Mouse (Mus musculus) MN1 (cell line): ENCODE measurements around the gene Slc15a3.

ENCODE experiments used
- DNase-seq: peaks from one replicate; pipeline ENCODE4 v3.0.0-alpha.2; 2016; ENCODE audit warnings: low spot score

Gene Slc15a3

GRCm38 (mm10) chr19:10839010-10839892 is at the start of gene Slc15a3:
Gene Slc15a3, plus strand, starts transcription at chr19:10839727.
- DNase-seq = no peak

- DNase-seq = no peak
These were observed 49.2 kb upstream of the Slc15a3 start for GRCm38 (mm10) chr19:10790323-10790722.

GRCm38 (mm10) chr19:10793044-10793443 is 46.5 kb upstream of the Slc15a3 start:
- no peak for DNase-seq

- DNase-seq = no peak
These were observed 44.6 kb upstream of the Slc15a3 start for GRCm38 (mm10) chr19:10794916-10795315.

GRCm38 (mm10) chr19:10798576-10798975 is 41.0 kb upstream of the Slc15a3 start:
- no peak for DNase-seq

GRCm38 (mm10) chr19:10799155-10799554 is 40.4 kb upstream of the Slc15a3 start:
- DNase-seq = no peak

- no peak for DNase-seq
These were observed 38.5 kb upstream of the Slc15a3 start for GRCm38 (mm10) chr19:10801070-10801469.

- DNase-seq = no peak
These were observed 37.6 kb upstream of the Slc15a3 start for GRCm38 (mm10) chr19:10801906-10802305.

GRCm38 (mm10) chr19:10803751-10804150 is 35.8 kb upstream of the Slc15a3 start:
- no peak for DNase-seq

- DNase-seq = no peak
These were observed 34.5 kb upstream of the Slc15a3 start for GRCm38 (mm10) chr19:10804850-10805660.

- no peak for DNase-seq
These were observed 33.8 kb upstream of the Slc15a3 start for GRCm38 (mm10) chr19:10805661-10806285.

GRCm38 (mm10) chr19:10808524-10809233 is 30.8 kb upstream of the Slc15a3 start:
- DNase-seq = no peak

GRCm38 (mm10) chr19:10809428-10810175 is 29.9 kb upstream of the Slc15a3 start:
- DNase-seq = no peak

GRCm38 (mm10) chr19:10810176-10810492 is 29.4 kb upstream of the Slc15a3 start:
- no peak for DNase-seq

GRCm38 (mm10) chr19:10811471-10811870 is 28.1 kb upstream of the Slc15a3 start:
- DNase-seq = no peak

- no peak for DNase-seq
These were observed 26.5 kb upstream of the Slc15a3 start for GRCm38 (mm10) chr19:10813039-10813438.

GRCm38 (mm10) chr19:10813905-10814304 is 25.6 kb upstream of the Slc15a3 start:
- DNase-seq = no peak

GRCm38 (mm10) chr19:10815871-10816270 is 23.7 kb upstream of the Slc15a3 start:
- no peak for DNase-seq

GRCm38 (mm10) chr19:10816462-10816861 is 23.1 kb upstream of the Slc15a3 start:
- no peak for DNase-seq

- DNase-seq = no peak
These were observed 21.1 kb upstream of the Slc15a3 start for GRCm38 (mm10) chr19:10818217-10818946.

- DNase-seq = no peak
These were observed 18.2 kb upstream of the Slc15a3 start for GRCm38 (mm10) chr19:10821319-10821718.
